Mouse (Mus musculus) stomach, postnatal 0 days (tissue): ENCODE results near the gene Aco2. TPM values are rescaled to one million over a fixed set of nuclear protein-coding genes. Genes with fewer than 3 reads are reported as not detected.
A peak's percentile ranks its signal among the peaks of the same experiment; 100 is the strongest.

Experiments
- ATAC-seq: fragments of 200-750 bp; cut with Nextera tagmentation; 2 replicates; pipeline ENCODE4 v1.8.0; 2017; ENCODE audit not compliant: low FRiP score, low TSS enrichment
- DNase-seq: peaks from one replicate; pipeline ENCODE4 v3.0.0-alpha.2; 2016; ENCODE audit warnings: low spot score
- H3K27ac ChIP-seq: fragments of 300-500 bp; sonication (generic); replicated peaks from 2 replicates; pipeline ENCODE4 v1.5.1; 2014; ENCODE audit warnings: mild to moderate bottlenecking, control low read depth
- H3K27me3 ChIP-seq: fragments of 300-500 bp; sonication (generic); 2 replicates; pipeline ENCODE4 v1.6.1; 2014; ENCODE audit warnings: low read length; ENCODE audit not compliant: control insufficient read depth, insufficient read depth
- H3K36me3 ChIP-seq: fragments of 300-500 bp; sonication (generic); 2 replicates; pipeline ENCODE4 v1.6.1; 2014; ENCODE audit warnings: low read length, mixed read lengths; ENCODE audit not compliant: control insufficient read depth, insufficient read depth
- H3K4me1 ChIP-seq: fragments of 300-500 bp; sonication (generic); replicated peaks from 2 replicates; pipeline ENCODE4 v1.6.1; 2014; ENCODE audit warnings: antibody characterized with exemption; ENCODE audit not compliant: control insufficient read depth, insufficient read depth
- H3K4me2 ChIP-seq: fragments of 300-500 bp; sonication (generic); replicated peaks from 2 replicates; pipeline ENCODE4 v1.6.1; 2014; ENCODE audit warnings: low read depth, mild to moderate bottlenecking, control low read depth, moderate library complexity
- H3K4me3 ChIP-seq: fragments of 300-500 bp; sonication (generic); 2 replicates; pipeline ENCODE4 v1.5.1; 2014; ENCODE audit warnings: low read depth, low read length, control low read depth
- H3K9ac ChIP-seq: fragments of 300-500 bp; sonication (generic); 2 replicates; pipeline ENCODE4 v1.6.1; 2014; ENCODE audit warnings: mild to moderate bottlenecking, low read length, control low read depth, mixed read lengths
- H3K9me3 ChIP-seq: fragments of 300-500 bp; sonication (generic); 2 replicates; pipeline ENCODE4 v1.6.1; 2016; ENCODE audit warnings: low read length; ENCODE audit not compliant: control insufficient read depth
- CTCF ChIP-seq: IDR thresholded peaks from 2 replicates; pipeline ENCODE4 v1.5.1; 2016; ENCODE audit warnings: antibody characterized with exemption, low read depth, mild to moderate bottlenecking, moderate library complexity
- EP300 ChIP-seq: optimal IDR thresholded peaks from 2 replicates; pipeline ENCODE3; 2016; ENCODE audit warnings: antibody characterized with exemption
- WGBS: fragments of 180-500 bp; shearing (Covaris S2); extraction: QIAGEN DNeasy Blood & Tissue Kit; methylation state at CpG from one replicate; pipeline ENCODE4 v1.1.7; 2014; 5-methylcytosine and 5-hydroxymethylcytosine counted together
- polyA plus RNA-seq: library from polyadenylated mRNA; unstranded; fragments of >200 nt; fragmentation: Nextera tagmentation; extraction: Ambion mirVana; gene quantifications from 2 replicates; pipeline ENCODE4 v1.2.1, GENCODE M21; 2015

Gene Aco2
- polyA plus RNA-seq, 1 experiment from 2014 or later: 130 TPM

DNA sequence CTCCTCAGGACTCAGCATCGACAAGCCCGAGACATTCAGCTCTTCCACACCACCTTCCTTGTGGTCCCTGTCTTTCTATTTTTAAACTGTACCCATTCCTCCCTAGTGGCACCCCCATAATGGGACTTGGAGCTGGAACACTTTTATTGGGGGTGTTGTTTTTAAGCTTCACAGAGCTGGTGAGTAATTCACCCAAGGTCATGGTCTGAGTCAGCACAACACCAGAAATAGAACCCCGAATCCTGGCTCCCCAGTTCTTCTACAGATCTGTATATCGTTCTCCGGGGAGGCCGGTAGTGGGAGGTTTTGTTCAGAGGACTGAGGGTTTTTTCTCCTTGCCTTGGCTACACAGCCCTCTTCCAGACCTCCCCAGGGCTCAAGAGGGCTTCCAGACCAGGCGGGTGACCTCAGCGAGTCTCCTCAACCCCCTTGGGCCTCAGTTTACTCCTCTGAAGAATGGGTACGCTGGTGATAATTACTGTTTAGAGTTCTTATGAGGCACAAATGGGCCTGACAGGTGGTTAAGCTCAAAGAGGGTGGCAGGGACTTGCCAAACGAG is 67.1 kb downstream of the Aco2 start:
- DNase-seq: no peak
- H3K27ac ChIP-seq: no peak overlapping the region
- H3K4me3 ChIP-seq: no peak overlapping the region
- WGBS: 85% methylated on average over 10 of the region's 10 CpGs
- no peak overlapping the region for H3K9ac ChIP-seq
- H3K4me1 ChIP-seq: peaks cover 2% of the 10 kb centered on the region; the same call in 1 of the 2 replicates
- no peaks in the 10 kb centered on the region for H3K36me3 ChIP-seq
- ATAC-seq: no peak
- no peaks in the 10 kb centered on the region for H3K9me3 ChIP-seq
- H3K27me3 ChIP-seq: no peaks in the 10 kb centered on the region
- TF ChIP-seq EP300 (no peak), CTCF (no peak)
- H3K4me2 ChIP-seq: no peak overlapping the region

DNA sequence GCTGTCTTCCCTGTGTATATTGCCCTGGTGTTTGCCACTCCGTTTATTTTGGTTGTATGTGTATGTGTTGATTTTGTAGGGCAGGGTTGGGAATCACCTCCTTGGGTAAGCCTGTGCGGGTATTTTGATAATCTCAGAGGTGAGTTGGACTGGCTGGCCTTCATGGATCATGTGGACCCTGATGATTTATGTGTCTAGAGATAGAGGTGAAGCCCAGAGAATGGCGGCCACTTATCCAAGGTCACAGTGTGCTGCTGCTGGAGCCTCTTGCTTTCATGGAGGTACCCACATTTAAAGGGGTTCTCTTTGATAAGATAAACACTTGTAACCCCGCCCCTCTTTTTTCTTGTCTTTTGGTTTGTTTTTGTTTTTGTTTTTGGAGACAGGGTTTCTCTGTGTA is 67.7 kb downstream of the Aco2 start:
- Histone ChIP-seq H3K9me3 (no peaks in the 10 kb centered on the region), H3K4me2 (no peak overlapping the region), H3K4me1 (peaks cover 2% of the 10 kb centered on the region; the same call in 1 of the 2 replicates), H3K27ac (no peak overlapping the region), H3K9ac (no peak overlapping the region), H3K36me3 (no peaks in the 10 kb centered on the region), H3K4me3 (no peak overlapping the region), H3K27me3 (no peaks in the 10 kb centered on the region)
- DNase-seq (no peak), ATAC-seq (no peak)
- 83% methylated on average over 4 of the region's 4 CpGs for WGBS
- no peak for TF ChIP-seq EP300
- no peak for TF ChIP-seq CTCF

- Histone ChIP-seq H3K27ac (no peak overlapping the region), H3K9ac (no peak overlapping the region), H3K4me3 (no peak overlapping the region), H3K27me3 (no peaks in the 10 kb centered on the region), H3K4me1 (peaks cover 2% of the 10 kb centered on the region; the same call in 1 of the 2 replicates), H3K36me3 (no peaks in the 10 kb centered on the region), H3K9me3 (no peaks in the 10 kb centered on the region), H3K4me2 (no peak overlapping the region)
- ATAC-seq (no peak), DNase-seq (no peak)
- WGBS: 91% methylated on average over 5 of the region's 5 CpGs
- no peak for TF ChIP-seq CTCF
- TF ChIP-seq EP300: no peak
These were observed 68.1 kb downstream of the Aco2 start for GRCm38 (mm10) chr15:81940219-81940618.

GRCm38 (mm10) chr15:81941010-81941409 is 68.9 kb downstream of the Aco2 start:
- Histone ChIP-seq H3K27me3 (no peaks in the 10 kb centered on the region), H3K4me1 (peaks cover 2% of the 10 kb centered on the region; the same call in 1 of the 2 replicates), H3K27ac (no peak overlapping the region), H3K36me3 (no peaks in the 10 kb centered on the region), H3K4me2 (no peak overlapping the region), H3K9me3 (no peaks in the 10 kb centered on the region), H3K9ac (no peak overlapping the region), H3K4me3 (no peak overlapping the region)
- DNase-seq (no peak), ATAC-seq (no peak)
- TF ChIP-seq EP300 (no peak), CTCF (peak; percentile 34)
- 90% methylated on average over 2 of the region's 2 CpGs for WGBS

GRCm38 (mm10) chr15:81943176-81943749 is 71.2 kb downstream of the Aco2 start:
- TF ChIP-seq CTCF (no peak), EP300 (no peak)
- no peaks in the 10 kb centered on the region for H3K27me3 ChIP-seq
- no peak for DNase-seq
- H3K27ac ChIP-seq: no peak overlapping the region
- no peaks in the 10 kb centered on the region for H3K4me1 ChIP-seq
- no peak overlapping the region for H3K4me3 ChIP-seq
- no peaks in the 10 kb centered on the region for H3K9me3 ChIP-seq
- WGBS: 22% methylated on average over 9 of the region's 9 CpGs
- H3K36me3 ChIP-seq: no peaks in the 10 kb centered on the region
- H3K4me2 ChIP-seq: no peak overlapping the region
- H3K9ac ChIP-seq: no peak overlapping the region
- no peak for ATAC-seq

DNA sequence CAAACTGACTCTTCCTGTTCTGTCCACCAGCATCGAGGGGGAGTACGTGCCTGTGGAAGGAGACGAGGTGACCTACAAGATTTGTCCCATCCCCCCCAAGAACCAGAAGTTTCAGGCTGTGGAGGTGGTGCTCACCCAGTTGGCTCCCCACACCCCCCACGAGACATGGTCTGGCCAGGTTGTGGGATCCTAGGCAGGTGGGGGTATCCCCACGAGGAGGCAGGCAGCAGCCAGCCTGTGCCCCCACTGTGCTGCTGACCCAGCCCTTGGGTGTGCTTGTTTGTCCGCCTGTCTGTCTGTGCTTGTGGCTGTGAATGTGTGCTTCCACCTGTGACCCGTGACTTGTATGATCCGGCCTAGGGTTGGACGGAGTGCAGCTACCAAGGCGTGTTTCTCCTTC is 77.0 kb downstream of the Aco2 start:
- 76% methylated on average over 10 of the region's 10 CpGs for WGBS
- TF ChIP-seq EP300: no peak
- no peak for TF ChIP-seq CTCF
- Histone ChIP-seq H3K4me1 (no peaks in the 10 kb centered on the region), H3K27ac (no peak overlapping the region), H3K4me2 (no peak overlapping the region), H3K9me3 (no peaks in the 10 kb centered on the region), H3K27me3 (no peaks in the 10 kb centered on the region), H3K4me3 (no peak overlapping the region), H3K36me3 (0 out of 2 replicates have a peak, but pooled peaks cover under 1% of the 10 kb centered on the region), H3K9ac (no peak overlapping the region)
- no peak for ATAC-seq
- DNase-seq: no peak
